ENCODE assay signal across 8 mouse cellular contexts in the genomic region with DNA sequence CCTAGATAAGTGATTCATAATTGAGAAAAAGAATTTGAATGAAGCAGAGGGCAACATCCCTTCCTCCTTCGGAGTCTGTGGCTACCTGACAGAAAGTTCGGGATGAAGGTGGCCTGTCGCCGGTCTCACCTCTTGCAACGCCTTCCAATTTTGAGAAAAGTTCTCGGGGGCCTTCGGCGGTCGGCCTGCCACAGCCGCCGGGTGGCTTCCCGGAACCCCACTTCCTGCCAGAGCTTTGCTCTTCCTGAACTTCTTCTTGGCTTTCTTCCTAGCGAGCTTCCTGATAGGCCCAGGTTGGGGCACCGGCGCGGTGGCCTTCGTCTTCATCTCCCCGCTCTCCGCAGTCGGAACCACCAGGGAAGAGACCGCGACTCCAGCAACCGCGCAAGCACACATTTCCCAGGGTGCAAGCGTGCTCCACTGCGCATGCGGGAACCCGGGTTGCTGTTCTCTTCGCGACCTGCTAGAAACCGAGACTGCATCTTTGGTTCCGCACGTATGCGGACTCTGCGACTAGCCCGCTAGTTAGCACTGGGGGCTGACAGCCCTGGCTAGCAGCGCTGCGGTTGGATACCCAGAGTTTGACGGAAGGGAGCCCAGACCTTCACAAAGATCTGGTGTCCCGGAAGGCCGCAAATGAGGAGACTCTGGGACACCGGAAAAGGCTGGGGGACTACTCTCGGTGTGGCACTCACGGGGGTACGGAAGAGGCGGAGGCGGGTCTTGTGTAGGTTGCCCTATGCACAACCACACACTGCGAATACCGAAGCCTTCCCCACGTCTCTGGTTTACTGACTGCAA. TPM values are rescaled to one million over a fixed set of nuclear protein-coding genes. Genes with fewer than 3 reads are reported as not detected.
DNase-seq lines count a peak whose midpoint lies in the region; ATAC-seq and TF ChIP-seq lines count a peak whose summit lies in the region.

A gene (minus strand): TSS at position 464 of the 801 bp plus-strand sequence.

- peak within 1 kb of the TSS; percentile 94 for H3K9ac ChIP-seq in embryonic facial prominence, embryonic 13.5 days
- H3K9ac ChIP-seq in heart, adult 2 months (ENCODE audit: low read depth, low read length), result peak within 1 kb of the TSS; percentile 58
- peak within 1 kb of the TSS; percentile 90 for H3K9ac ChIP-seq in limb, embryonic 13.5 days
- H3K9ac ChIP-seq in midbrain, embryonic 16.5 days (ENCODE audit: low read depth, low read length), result peak within 1 kb of the TSS; percentile 75

- WGBS in embryonic facial prominence, embryonic 13.5 days, result under 1% methylated on average over 50 of the region's 50 CpGs
- under 1% methylated on average over 50 of the region's 50 CpGs for WGBS in heart, adult 2 months
- under 1% methylated on average over 50 of the region's 50 CpGs for WGBS in limb, embryonic 13.5 days
- WGBS in midbrain, embryonic 16.5 days, result under 1% methylated on average over 50 of the region's 50 CpGs

- TF ChIP-seq CTCF in heart, adult 2 months (IDR thresholded peaks at IDR 0.05), result 0 out of 2 replicates have a peak, but pooled peaks have one; percentile 12

- intact Hi-C loops in heart, adult 2 months (cut with DNase I), result loop anchor here (2.0 to 5.0 kb wide), 3 partner anchors 33 to 61 kb away; a partner anchor contains a TSS

- peaks cover 25% of the 10 kb centered on the region for H3K4me1 ChIP-seq in embryonic facial prominence, embryonic 13.5 days
- H3K4me1 ChIP-seq in heart, adult 2 months (ENCODE audit: control insufficient read depth, insufficient read depth, low read length), result peaks cover 1% of the 10 kb centered on the region; the same call in 1 of the 2 replicates
- H3K4me1 ChIP-seq in limb, embryonic 13.5 days, result peaks cover 25% of the 10 kb centered on the region
- peaks cover 28% of the 10 kb centered on the region for H3K4me1 ChIP-seq in midbrain, embryonic 16.5 days (ENCODE audit: control insufficient read depth, insufficient read depth, low read length)

- no peaks in the 10 kb centered on the region for H3K79me2 ChIP-seq in heart, adult 2 months (replicated peaks; ENCODE audit: control insufficient read depth, insufficient read depth, low read length)

- H3K4me3 ChIP-seq in embryonic facial prominence, embryonic 13.5 days, result peak within 1 kb of the TSS; percentile 83
- H3K4me3 ChIP-seq in heart, adult 2 months, result peak within 1 kb of the TSS; percentile 99
- peak within 1 kb of the TSS; percentile 80 for H3K4me3 ChIP-seq in limb, embryonic 13.5 days
- H3K4me3 ChIP-seq in midbrain, embryonic 16.5 days (ENCODE audit: low read depth, low read length), result peak within 1 kb of the TSS; percentile 58

- peaks cover 26% of the 10 kb centered on the region for H3K36me3 ChIP-seq in embryonic facial prominence, embryonic 13.5 days
- H3K36me3 ChIP-seq in heart, adult 2 months (ENCODE audit: control insufficient read depth, insufficient read depth, low read length), result peaks cover 2% of the 10 kb centered on the region; the same call in 1 of the 2 replicates
- peaks cover 30% of the 10 kb centered on the region for H3K36me3 ChIP-seq in limb, embryonic 13.5 days
- no peaks in the 10 kb centered on the region; the same call in 1 of the 2 replicates for H3K36me3 ChIP-seq in midbrain, embryonic 16.5 days (ENCODE audit: control insufficient read depth, insufficient read depth, low read length)

- H3K27me3 ChIP-seq in embryonic facial prominence, embryonic 13.5 days, result no peaks in the 10 kb centered on the region
- H3K27me3 ChIP-seq in heart, adult 2 months (ENCODE audit: control insufficient read depth, insufficient read depth, low read length), result no peaks in the 10 kb centered on the region
- no peaks in the 10 kb centered on the region for H3K27me3 ChIP-seq in limb, embryonic 13.5 days
- H3K27me3 ChIP-seq in midbrain, embryonic 16.5 days (ENCODE audit: control insufficient read depth, insufficient read depth, low read depth, low read length), result no peaks in the 10 kb centered on the region

- peak within 1 kb of the TSS; percentile 81 for H3K4me2 ChIP-seq in embryonic facial prominence, embryonic 13.5 days
- H3K4me2 ChIP-seq in limb, embryonic 13.5 days (replicated peaks), result peak within 1 kb of the TSS; percentile 71
- H3K4me2 ChIP-seq in midbrain, embryonic 16.5 days (ENCODE audit: low read length), result peak within 1 kb of the TSS; percentile 92

- peak within 1 kb of the TSS; percentile 99 for H3K27ac ChIP-seq in embryonic facial prominence, embryonic 13.5 days
- H3K27ac ChIP-seq in heart, adult 2 months, result peak within 1 kb of the TSS; percentile 97
- H3K27ac ChIP-seq in limb, embryonic 13.5 days, result peak within 1 kb of the TSS; percentile 98
- peak within 1 kb of the TSS; percentile 91 for H3K27ac ChIP-seq in midbrain, embryonic 16.5 days (ENCODE audit: low read length)

- ATAC-seq in embryonic facial prominence, embryonic 13.5 days (ENCODE audit: insufficient number of reproducible peaks, insufficient read depth, low FRiP score, low TSS enrichment, low read depth), result peak; percentile 92
- ATAC-seq in limb, embryonic 13.5 days (ENCODE audit: low FRiP score, low read depth), result peak; percentile 96
- ATAC-seq in midbrain, embryonic 16.5 days, result peak; percentile 99

- DNase-seq in 3134 (ENCODE audit: extremely low read depth, insufficient read length, low spot score), result peak; percentile 91
- DNase-seq in adrenal gland, postnatal 36 days, result peak; percentile 95
- DNase-seq in heart, adult 2 months, result peak; percentile 93 to 94
- peak; percentile 89 to 91 for DNase-seq in kidney, adult 8-10 months
- peak; percentile 90 to 94 for DNase-seq in spleen, postnatal 10 days (ENCODE audit: low spot score in 2 of 2)

- H3K9me3 ChIP-seq in embryonic facial prominence, embryonic 13.5 days, result no peaks in the 10 kb centered on the region
- no peaks in the 10 kb centered on the region for H3K9me3 ChIP-seq in limb, embryonic 13.5 days
- no peaks in the 10 kb centered on the region for H3K9me3 ChIP-seq in midbrain, embryonic 16.5 days (replicated peaks; ENCODE audit: control insufficient read depth, low read length, poor library complexity, severe bottlenecking)

- TF ChIP-seq EP300 in heart, adult 2 months (IDR thresholded peaks at IDR 0.05; ENCODE audit: insufficient read depth, low read depth, low read length), result no peak

- peak; percentile 85; the same call in 1 of the 2 replicates for TF ChIP-seq POLR2A in heart, adult 2 months (IDR thresholded peaks at IDR 0.05; ENCODE audit: insufficient read depth, low read depth, low read length)

RNA-seq across cellular contexts. Expression of the gene that starts here (rescaled TPM):
- 10 to 100 TPM; 27.8 to 39.1 TPM for total RNA-seq in adrenal gland, postnatal 36 days (2021)
- polyA plus RNA-seq in embryonic facial prominence, embryonic 13.5 days (2015; fragmentation: Nextera tagmentation; extraction: Ambion mirVana), result 51.9 and 55.3 TPM in 2 replicates
- 10 to 100 TPM; 11.2 to 13.1 TPM for total RNA-seq in heart, adult 2 months (2021)
- polyA plus RNA-seq in heart, adult 2 months (2012; rRNA removed), result 8.4 and 15.3 TPM in 2 replicates
- 48.6 and 52.9 TPM in 2 replicates for polyA plus RNA-seq in limb, embryonic 13.5 days (2015; fragmentation: Nextera tagmentation; extraction: Ambion mirVana)
- 35.8 and 36.4 TPM in 2 replicates for polyA plus RNA-seq in midbrain, embryonic 16.5 days (2015; fragmentation: Nextera tagmentation; extraction: Ambion mirVana)

Comparison
In these comparisons a context has a peak if more than half of its experiments do, and no peak if none do; other contexts are left out.
1. Peak in every context shown above with its lines: DNase-seq, ATAC-seq, H3K4me3 ChIP-seq and H3K27ac ChIP-seq.